Mouse (Mus musculus) natural killer cell, adult 2 months (primary cell): ENCODE data around the gene Entr1.
"Not testable (repeated sequence)": the region's sequence is repeated elsewhere in the genome, so short reads cannot be mapped to it uniquely, and the experiment has no call there.

Experiments
- DNase-seq, 2 experiments: peaks; one replicate each; pipeline ENCODE4 v3.0.0; 2022; ENCODE audit warnings: low spot score in 2 of 2

The Entr1 gene

DNA sequence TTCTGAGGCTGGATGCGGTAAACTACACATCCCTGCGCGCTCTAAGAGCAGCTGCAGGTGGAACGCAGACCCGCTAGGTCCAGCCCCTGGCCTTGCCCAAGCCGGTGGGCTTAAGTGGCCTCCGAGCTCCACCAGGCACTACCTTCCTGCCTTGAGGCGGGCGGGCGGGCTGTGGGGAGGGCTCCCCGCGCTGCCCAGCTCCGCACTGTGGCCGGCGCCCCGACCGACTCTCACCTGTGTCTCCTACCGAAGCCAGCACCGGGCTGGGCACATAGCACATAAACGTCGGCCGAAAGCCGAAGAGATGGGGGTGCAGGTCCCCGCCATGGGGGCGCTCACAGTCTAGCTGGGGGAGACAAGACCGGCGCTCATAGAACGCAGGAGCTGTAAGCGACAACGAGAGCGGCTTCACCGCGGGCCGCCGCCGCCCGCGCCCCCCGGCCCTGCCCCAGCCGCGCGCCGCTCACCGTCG, 398 bp downstream of the Entr1 start:
- no peak for DNase-seq

DNA sequence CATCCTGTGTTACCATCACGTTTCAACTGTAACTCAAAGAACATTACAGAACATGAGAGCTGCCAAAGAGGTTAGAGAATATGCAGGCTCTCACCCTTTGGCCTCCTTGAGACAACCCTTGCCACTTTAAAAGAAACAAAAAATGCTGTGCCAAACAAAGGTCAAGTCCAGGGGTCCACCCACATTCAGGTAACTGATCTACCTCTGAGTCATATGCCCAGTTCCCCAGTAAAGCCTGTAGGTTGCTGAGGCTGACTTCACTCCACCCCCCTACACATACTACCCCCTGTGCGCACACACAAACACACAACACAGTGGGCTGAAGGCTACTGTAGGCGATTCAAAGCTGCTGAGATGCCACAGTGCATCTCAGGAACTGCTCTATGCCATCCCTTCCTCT, 1.4 kb downstream of the Entr1 start:
- DNase-seq, result peak in 1 of 2 experiments; percentile 23

DNA sequence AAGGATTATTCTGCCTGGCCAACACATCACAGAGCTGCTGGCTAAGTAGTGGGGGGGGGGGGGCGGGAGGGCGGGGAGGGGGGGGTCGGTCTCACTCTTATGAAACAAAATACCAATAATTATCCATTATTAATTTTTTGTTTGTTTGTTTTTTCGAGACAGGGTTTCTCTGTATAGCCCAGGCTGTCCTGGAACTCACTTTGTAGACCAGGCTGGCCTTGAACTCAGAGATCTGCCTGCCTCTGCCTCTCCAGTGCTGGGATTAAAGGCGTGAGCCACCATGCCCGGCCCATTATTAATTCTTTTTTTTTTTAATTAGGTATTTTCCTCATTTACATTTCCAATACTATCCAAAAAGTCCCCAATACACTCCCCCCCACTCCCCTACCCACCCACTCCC, 8.2 kb downstream of the Entr1 start:
- not testable (repeated sequence) for DNase-seq

DNA sequence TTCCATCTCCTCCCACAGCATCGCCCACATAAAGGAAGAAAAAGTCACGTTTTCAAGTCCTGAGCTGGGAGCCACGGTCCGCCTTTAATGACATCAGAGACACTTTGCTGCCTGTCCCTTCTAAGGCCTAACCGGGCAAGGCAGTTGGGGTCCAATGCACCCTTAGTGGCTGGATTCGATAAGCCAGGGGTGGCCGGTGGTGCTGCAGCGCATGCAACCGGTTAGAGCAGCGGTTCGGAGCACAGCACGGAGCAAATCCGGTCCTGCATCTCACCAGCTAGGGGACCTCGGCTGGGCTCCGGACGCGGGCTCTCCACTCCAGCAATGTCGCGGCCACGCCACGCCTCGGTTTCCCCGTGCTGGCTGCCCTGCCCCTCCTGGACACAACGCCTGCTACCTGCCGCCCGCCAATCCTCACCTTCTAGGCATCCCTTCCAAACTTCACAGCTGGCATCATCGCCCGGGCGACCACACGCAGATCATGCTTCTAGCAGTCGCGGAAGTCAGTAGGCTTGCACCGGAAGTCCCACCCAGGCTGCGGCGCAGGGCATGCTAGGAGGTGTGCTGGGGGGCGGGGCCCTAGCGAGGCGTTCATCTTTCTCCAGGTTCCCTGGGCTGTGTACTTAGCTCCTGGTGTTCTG, 8.9 kb downstream of the Entr1 start, which contains the start of gene Snapc4:
Gene Snapc4 (minus strand): TSS at position 523 of the 641 bp plus-strand sequence.
- DNase-seq, result peak; percentile 75 to 80

DNA sequence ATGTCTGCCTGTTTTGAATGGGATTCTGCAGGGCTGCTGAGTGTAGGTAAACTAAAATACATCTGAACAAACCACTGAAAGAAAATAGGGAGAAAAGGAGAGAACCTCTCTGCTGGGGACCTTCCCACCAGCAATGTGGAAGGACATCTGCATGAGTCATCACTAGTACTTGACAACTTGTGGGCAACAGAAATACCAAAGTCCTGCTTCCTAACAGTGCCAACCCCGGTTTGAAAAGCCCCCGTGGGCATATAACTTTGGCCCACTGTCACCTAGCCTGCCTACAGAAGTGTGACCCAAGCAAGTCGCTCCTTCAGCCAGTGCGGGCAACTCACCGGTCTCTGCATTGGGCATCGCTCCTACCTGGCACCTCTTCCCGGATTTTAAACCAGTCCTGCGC, 16.7 kb downstream of the Entr1 start:
- DNase-seq, result no peak

DNA sequence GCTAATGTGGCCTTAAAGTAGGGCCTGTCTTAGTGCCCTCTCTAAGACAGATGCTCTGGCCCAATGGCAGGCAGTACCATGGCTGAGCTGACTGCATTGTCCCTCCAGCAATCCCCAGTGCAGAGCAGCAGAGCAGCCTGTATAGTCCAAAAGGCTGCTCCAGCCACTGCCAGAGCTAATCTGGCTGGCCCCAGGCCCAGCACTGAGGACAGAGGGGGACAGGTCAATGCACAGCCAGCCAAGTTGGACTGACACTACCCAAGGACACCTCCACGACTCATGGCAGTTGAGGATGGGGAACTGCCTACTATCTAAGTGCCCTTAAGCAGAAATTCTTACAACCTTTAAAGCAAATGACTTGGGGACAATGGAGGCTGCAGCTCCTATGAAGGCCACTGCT, 20.5 kb downstream of the Entr1 start:
- no peak for DNase-seq

DNA sequence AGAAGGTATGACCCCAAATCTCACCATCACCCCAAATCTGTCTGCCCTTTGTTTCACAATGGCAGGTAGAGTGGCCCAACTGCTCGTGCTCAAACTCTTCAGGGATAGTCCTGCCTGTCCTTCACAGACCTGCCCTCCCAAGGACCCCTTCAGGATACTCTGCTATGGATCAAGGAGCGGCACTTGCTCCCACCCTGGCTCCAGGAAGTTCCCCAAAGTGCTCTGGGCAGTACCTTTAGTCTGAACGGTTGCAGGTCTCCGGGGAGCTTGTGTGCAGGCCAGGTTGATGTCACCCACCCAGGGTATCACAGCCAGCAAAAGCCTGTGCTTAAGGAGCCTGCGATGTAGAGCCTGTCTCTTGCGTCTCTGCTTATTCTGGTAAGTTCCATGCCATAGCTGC, 21.2 kb downstream of the Entr1 start:
- no peak for DNase-seq

DNA sequence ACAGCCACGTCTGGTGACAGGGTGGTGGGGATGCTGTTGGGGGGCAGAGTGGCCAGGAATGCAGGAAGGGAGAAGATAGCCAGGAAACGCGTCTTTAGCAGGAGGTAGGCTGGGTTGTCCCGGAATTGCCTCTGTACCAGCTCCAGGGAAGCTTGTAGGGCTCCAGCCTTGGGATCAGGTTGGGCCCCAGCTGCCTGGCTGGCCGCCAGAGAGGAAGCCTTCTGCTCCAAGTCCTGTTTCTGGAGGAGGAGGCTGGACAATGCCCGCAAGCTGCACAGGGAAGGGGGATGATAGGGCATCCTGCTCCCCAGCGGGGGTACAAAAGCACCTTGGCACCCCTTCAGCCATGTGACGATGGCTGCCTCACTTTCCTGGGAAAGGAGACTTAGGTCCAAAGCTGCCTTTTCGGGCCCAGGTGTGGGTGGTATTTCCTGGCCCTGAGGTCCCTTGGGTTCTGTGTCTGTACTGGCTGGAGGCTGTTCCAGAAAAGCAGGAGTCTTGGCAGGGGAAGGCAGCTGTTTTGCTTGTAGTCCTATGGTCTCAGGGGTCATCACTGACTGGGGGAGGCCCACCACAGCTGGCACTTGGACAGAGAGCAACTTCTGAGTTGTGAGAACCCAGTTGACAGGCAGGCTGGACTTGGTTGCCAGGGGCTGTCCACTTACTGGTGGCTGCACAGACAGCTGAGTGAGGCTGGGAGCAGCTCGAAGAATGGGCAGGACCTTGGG, 24.2 kb downstream of the Entr1 start:
- no peak for DNase-seq

DNA sequence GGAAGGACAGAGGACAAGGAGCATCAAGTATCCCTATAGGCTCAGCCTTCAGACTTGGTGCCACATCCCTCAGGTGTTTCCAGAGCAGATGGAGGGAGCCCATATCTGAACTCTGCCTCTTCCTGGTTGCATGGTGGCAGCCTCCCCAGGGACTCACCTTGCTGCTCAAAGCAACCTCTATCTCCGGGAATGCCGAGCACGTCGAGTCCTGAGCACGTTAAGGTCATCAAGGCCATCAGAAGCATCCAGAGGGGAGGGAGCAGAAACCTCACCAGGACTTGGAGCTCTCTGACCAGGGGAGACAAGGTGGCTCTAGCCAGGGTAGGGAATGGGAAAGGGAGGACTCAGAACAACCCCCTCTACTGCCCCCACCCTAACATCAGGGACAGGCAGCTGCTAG, 25.6 kb downstream of the Entr1 start:
- DNase-seq, result no peak

DNA sequence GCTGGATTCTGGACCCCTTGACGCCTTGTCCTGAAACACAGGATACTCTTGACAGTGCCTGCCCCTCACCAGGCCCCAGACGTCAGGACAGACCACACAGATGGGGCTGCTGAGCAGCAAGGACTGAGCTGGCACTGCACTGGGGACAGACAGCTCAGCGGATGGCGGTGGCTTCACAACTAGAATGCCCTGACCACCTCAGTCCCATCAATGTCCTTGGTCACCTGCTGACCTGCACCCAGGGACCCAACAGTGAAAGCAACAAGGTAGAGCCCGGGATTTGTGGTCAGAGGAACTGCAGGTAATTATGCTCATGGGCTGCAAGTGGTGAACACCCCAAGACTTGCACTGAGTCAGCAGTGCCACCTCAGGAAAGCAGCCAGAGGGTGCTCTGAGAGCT, 26.1 kb downstream of the Entr1 start:
- DNase-seq, result no peak

DNA sequence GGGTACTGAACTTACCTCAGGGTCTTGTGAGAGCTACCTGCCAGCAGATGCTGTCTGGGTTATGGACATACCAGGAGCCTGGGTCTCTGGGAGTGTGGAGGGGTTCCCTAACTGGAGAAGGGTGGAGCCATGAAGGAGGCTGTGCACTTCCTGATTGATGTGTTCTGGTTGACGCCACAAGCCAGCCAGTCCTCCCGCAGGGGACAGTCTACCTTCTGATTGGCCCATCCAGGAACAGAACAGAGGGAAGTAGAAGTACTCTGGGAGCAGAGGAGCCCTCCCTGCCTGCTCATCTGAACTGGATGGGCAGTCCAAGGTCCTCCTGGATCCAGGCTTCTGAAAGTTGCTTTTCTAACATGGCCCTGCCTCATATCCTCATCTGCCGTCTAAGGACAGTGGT, 28.3 kb downstream of the Entr1 start, which contains the start of gene Card9:
Gene Card9 (minus strand): TSS at position 147 of the 400 bp plus-strand sequence.
- DNase-seq, result no peak

DNA sequence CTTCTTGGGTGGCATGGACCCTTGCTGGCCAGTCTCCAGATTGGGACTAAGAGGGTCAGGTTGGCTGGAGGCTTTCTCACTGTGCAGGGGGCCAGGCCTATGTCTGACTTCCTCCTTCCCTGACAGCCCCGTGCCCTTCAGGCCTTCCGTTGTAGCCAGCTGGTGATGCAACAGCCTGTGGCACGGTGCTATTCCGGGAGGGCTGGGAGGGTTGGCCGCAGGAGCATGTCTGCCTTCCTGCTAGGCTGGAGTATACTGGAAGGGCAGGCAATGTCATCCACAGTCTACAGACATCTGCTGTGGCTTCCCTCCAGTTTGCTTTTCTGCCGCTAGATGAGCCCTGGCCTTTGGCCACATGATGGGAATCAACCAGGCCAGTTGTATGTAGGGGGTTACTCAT, 29.1 kb downstream of the Entr1 start:
- DNase-seq, result no peak

DNA sequence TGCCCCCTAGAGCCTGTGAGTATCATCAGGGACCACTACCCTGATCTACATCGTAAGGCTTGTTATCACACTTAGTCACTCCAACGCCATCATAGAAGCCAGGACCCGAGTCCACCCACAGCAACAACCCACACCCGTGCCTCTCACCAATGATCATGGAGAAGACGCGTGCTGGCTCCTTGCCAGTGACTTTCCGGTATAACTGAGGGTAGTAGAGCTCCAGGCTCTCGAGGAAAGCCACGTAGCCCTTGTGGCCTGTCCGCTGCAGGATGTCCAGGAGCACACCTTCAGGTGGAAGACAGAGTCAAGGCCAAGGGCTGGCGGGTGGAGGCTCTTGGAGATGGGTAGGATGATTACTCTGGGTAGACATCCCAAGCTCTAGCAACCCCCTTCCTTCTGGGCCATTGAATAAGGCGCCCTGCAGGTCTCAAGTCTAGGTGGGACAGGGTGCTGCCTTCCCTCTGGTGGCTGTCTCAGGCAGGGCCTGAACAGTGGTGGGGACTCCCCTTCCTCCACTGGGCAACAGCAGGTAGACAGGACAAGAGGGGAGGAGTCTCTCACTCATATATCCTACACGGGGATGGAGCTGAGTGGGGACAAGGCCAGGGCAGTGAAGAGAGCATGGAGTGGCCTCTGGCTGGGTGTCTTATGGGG, 30.3 kb downstream of the Entr1 start:
- no peak for DNase-seq

DNA sequence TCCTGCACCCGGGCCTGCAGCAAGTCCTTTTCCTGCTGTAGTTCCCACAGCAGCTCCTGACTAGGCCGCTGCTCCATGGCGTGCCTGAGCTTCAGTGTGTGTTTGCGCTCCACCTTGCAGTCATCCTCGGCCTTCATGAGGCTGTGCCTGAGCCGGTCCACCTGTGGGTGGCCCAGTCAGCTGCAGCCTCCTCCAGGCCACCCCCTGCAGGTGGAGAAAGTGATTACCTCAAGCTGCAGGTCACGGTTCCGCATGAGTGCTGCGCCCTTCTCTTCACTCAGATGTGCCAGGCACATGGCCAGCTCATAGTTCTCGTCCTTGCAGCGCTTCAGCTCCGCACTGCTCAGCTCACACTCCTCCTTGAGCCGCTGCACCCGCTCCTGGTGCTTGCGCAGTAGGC, 31.6 kb downstream of the Entr1 start:
- no peak for DNase-seq

DNA sequence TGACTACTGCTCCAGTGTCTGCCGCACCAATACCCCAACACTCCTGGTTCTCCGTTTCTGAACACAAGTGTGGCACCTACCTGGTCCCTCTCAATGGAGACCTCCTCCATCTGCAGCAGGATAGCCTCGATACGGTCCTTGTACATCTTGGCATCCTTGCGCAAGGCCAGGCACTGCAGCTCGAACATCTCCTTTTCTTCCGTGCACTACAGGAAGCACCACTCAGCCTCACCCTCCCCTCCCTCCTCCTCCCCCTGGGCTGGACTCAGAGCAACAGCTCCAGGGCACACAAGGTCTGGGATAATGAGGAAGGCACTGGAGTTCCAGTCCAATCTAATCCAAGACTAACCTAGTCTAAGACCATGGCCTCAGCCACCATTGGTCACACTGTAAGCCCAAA, 32.4 kb downstream of the Entr1 start:
- DNase-seq, result no peak

DNA sequence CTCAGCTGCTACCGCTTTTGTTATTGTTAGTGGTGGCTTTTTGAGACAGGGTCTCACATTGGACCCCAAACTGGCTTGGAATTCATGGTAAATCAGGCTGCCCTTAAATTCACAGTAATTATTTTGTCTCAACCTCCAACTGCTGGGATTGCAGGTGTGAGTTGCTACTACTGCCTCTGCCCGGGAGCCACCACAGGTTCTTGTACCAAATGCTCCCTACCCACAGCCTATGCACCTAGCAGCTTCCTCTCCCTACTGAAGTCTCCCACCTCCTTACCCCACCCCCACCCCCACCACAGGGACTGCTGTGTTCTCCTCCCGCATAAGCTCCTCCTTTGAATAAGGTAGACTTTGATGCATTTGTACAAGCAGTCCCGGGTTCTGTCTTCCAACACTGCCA, 32.9 kb downstream of the Entr1 start:
- no peak for DNase-seq

DNA sequence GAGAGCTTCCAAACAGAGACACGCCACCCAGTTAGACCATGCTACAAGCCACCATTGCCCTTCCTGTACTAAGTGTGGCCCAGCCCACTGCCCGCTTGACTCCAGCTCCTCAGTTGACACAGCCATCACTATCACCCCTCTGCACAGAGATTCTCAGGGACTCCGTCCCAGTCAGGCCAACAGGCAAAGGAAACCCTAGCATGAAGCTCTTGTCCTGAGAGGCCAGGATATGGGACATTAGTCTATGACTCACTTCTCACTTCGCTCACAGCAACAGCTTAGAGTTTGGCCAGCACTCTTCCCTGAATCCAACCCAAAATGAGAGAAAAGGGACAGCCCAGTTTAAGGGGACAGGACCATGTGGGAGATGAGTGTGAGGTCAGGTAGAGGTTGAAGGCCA, 34.7 kb downstream of the Entr1 start:
- DNase-seq, result no peak

DNA sequence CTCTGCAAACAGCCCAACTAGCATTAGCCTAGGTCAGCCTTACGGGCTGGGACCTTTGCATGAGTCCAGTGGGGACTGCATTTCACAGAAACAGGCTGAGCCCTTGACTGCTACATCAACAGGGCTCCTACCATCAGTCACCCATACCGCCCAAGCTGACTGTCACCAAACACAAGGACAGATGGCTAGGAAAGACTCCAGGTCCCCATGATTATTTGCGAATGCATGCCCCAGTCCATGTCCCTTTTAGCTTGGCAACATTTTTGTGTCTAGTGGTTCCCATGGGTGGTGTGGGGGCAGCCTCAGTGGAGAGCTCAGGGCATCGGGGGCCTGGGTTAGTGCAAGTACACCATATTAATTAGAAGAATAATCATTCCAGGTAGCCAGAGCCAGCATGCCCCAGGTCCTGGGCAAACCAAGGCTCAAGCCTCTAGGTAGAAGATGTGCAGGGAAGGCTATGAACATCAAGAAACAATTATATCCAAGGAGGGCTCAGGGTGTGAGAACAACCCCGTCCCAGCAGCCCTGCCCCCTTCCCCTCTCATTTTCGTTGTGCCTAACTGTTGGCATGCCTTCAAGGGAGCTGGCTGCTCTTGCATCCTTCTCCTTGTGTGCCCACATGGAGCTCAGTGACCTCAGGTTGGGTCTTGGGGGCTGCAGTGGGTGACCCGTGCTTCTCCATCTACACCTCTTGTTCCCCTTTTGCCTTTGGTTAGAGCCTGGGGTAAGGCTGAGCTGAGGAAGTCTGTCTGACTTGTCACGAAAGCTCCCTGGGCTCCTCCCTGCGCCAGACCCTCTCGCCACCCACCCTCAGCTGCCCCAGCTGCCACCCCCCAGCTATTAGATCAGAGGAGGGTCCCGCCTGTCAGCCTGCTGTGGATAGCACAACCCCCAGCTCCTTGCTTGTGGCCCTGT, 35.8 kb downstream of the Entr1 start:
- no peak for DNase-seq

DNA sequence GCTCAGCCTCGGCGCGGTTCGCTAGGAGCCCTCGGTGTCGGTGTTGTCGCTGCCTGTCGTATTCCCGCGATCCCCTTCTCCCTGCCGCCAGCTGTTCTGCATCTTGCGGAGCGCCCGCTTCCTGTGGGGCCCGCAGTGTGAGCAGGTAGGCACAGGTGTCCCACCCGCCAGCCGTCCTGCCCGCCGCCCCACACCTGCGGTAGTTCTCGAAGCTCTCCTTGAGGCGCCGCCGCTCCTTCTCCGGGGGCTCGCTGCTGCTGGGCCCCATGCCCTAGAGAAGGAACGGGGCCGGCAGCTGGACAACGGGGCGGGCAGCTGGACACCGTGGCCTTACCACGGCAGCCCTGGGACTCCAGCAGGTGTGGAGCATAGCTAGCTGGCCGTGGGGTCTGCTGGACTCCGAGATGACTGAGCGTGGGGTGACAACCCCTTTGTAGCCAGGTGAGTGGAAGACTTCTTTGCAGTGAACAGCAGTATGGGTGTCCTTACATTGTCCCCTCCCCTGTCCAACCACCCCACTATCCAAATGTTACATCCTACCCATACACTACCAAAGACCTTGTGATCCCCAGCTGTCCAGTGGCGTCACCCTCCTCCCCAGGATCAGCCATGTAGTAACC, 36.7 kb downstream of the Entr1 start:
- peak in 1 of 2 experiments; percentile 11 for DNase-seq

DNA sequence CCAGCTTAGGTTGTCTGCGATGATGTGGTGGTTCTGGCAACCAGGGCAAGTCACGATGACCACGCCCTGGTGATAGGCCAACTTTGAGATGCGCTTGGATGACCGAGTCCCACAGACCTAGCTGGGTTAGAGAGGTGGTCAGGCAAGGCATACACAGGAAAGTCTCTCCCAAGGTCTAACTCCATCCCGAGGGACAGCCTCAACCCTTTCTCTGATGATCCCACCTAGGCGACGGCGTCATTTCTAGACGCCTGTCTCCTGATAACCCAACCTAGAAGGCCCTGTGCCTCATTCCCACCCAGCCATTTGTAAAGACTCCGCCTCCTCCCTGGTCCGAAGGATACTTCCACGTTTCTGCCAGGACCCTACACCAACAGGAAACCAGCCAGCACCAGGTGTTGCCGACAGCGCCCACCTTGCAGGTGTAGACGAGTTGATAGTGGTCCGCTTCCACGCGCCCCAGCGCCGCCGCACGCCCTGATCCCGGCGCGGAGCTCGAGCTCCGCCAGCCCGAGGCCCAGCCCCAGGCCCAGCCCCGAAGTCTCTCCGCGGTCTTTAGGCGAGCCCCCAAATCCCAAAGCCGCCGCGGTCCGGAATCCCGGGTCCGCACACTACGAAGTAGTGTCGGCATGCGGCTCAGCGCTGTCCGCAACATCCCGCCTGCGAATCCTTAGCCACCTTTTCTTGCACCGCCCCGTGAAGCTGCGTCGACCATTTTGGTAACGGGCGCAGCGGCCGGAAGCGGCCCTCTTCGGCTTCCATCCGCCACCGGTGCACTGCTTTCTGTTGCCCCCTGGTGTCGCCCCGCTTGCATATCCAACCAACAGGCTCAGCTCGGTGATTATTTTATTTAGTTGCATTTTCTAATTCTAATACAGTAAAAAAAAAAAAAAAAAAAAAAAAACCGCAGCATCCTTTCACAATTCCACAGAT, 37.5 kb downstream of the Entr1 start, which contains the start of gene Dnlz:
Gene Dnlz (minus strand): TSS at position 753 of the 933 bp plus-strand sequence.
- DNase-seq, result peak; percentile 86 to 91
